Mouse (Mus musculus) midbrain, embryonic 11.5 days (tissue): ENCODE measurements around the gene Cd8b1. TPM values are rescaled to one million over a fixed set of nuclear protein-coding genes. Genes with fewer than 3 reads are reported as not detected.

Experiments
- ATAC-seq: fragments of 200-750 bp; cut with Nextera tagmentation; 2 replicates; pipeline ENCODE4 v1.8.0; 2017; ENCODE audit warnings: moderate TSS enrichment, moderate library complexity; ENCODE audit not compliant: low FRiP score
- DNase-seq: peaks from one replicate; pipeline ENCODE4 v3.0.0; 2015; ENCODE audit warnings: low spot score; ENCODE audit errors: missing footprints
- H3K27ac ChIP-seq: fragments of 300-500 bp; sonication (generic); 2 replicates; pipeline ENCODE4 v1.5.1; 2014; ENCODE audit warnings: low read depth, low read length
- H3K27me3 ChIP-seq: fragments of 300-500 bp; sonication (generic); 2 replicates; pipeline ENCODE4 v1.6.1; 2014; ENCODE audit warnings: mild to moderate bottlenecking, low read length, moderate library complexity, mixed read lengths; ENCODE audit not compliant: control insufficient read depth, insufficient read depth
- H3K36me3 ChIP-seq: fragments of 300-500 bp; sonication (generic); 2 replicates; pipeline ENCODE4 v1.6.1; 2014; ENCODE audit warnings: mild to moderate bottlenecking, low read length, moderate library complexity, mixed read lengths; ENCODE audit not compliant: control insufficient read depth, insufficient read depth
- H3K4me1 ChIP-seq: fragments of 300-500 bp; sonication (generic); 2 replicates; pipeline ENCODE4 v1.6.1; 2014; ENCODE audit warnings: low read length; ENCODE audit not compliant: control insufficient read depth, insufficient read depth
- H3K4me2 ChIP-seq: fragments of 300-500 bp; sonication (generic); 2 replicates; pipeline ENCODE4 v1.6.1; 2014; ENCODE audit warnings: mild to moderate bottlenecking, moderate library complexity
- H3K4me3 ChIP-seq: fragments of 300-500 bp; sonication (generic); 2 replicates; pipeline ENCODE4 v1.5.1; 2014; ENCODE audit warnings: low read depth, low read length
- H3K9ac ChIP-seq: fragments of 300-500 bp; sonication (generic); 2 replicates; pipeline ENCODE4 v1.6.1; 2014; ENCODE audit warnings: low read length
- H3K9me3 ChIP-seq: fragments of 300-500 bp; sonication (generic); 2 replicates; pipeline ENCODE4 v1.6.1; 2016; ENCODE audit warnings: low read length; ENCODE audit not compliant: control insufficient read depth
- WGBS: fragments of 180-500 bp; shearing (Covaris S2); extraction: QIAGEN DNeasy Blood & Tissue Kit; methylation state at CpG from one replicate; pipeline ENCODE4 v1.1.7; 2014; 5-methylcytosine and 5-hydroxymethylcytosine counted together
- polyA plus RNA-seq: library from polyadenylated mRNA; unstranded; fragments of >200 nt; fragmentation: Nextera tagmentation; extraction: Ambion mirVana; gene quantifications from 2 replicates; pipeline ENCODE4 v1.2.1, GENCODE M21; 2014

Cd8b1 gene
- polyA plus RNA-seq, result not detected in 2 replicates

- Histone ChIP-seq H3K9ac (no peak within 1 kb of the TSS), H3K27ac (no peak within 1 kb of the TSS), H3K4me3 (no peak within 1 kb of the TSS), H3K4me1 (no peaks in the 10 kb centered on the region), H3K9me3 (no peaks in the 10 kb centered on the region), H3K4me2 (no peak within 1 kb of the TSS), H3K36me3 (no peaks in the 10 kb centered on the region), H3K27me3 (no peaks in the 10 kb centered on the region)
- no peak for DNase-seq
- 89% methylated on average over 7 of the region's 7 CpGs for WGBS
- ATAC-seq, result no peak
Observed at GRCm38 (mm10) chr6:71322491-71322921, at the start of gene Cd8b1. TSS of gene Cd8b1 (plus strand) at chr6:71322788.

GRCm38 (mm10) chr6:71273715-71274114 is 48.9 kb upstream of the Cd8b1 start:
- DNase-seq (peak; percentile 21), ATAC-seq (no peak)
- no peaks in the 10 kb centered on the region for H3K36me3 ChIP-seq
- WGBS, result 97% methylated on average over 1 of the region's 1 CpGs
- H3K4me1 ChIP-seq, result peaks cover 3% of the 10 kb centered on the region; the same call in 1 of the 2 replicates
- no peaks in the 10 kb centered on the region for H3K9me3 ChIP-seq
- no peaks in the 10 kb centered on the region for H3K27me3 ChIP-seq
- H3K9ac ChIP-seq, result no peak overlapping the region
- H3K4me2 ChIP-seq, result no peak overlapping the region
- no peak overlapping the region for H3K4me3 ChIP-seq
- no peak overlapping the region for H3K27ac ChIP-seq

GRCm38 (mm10) chr6:71274621-71275020 is 48.0 kb upstream of the Cd8b1 start:
- WGBS, result 87% methylated on average over 1 of the region's 1 CpGs
- peak; percentile 61 for DNase-seq
- H3K4me3 ChIP-seq, result no peak overlapping the region
- no peaks in the 10 kb centered on the region for H3K9me3 ChIP-seq
- H3K4me1 ChIP-seq, result peaks cover 3% of the 10 kb centered on the region; the same call in 1 of the 2 replicates
- ATAC-seq, result no peak
- H3K4me2 ChIP-seq, result no peak overlapping the region
- no peak overlapping the region for H3K9ac ChIP-seq
- H3K27me3 ChIP-seq, result no peaks in the 10 kb centered on the region
- no peaks in the 10 kb centered on the region for H3K36me3 ChIP-seq
- H3K27ac ChIP-seq, result no peak overlapping the region

GRCm38 (mm10) chr6:71279418-71279817 is 43.2 kb upstream of the Cd8b1 start:
- Histone ChIP-seq H3K4me3 (no peak overlapping the region), H3K27ac (no peak overlapping the region), H3K27me3 (no peaks in the 10 kb centered on the region), H3K4me1 (no peaks in the 10 kb centered on the region), H3K9me3 (no peaks in the 10 kb centered on the region), H3K36me3 (peaks cover 4% of the 10 kb centered on the region; the same call in 1 of the 2 replicates), H3K4me2 (no peak overlapping the region), H3K9ac (no peak overlapping the region)
- DNase-seq, result peak; percentile 45
- ATAC-seq, result no peak
- 84% methylated on average over 1 of the region's 1 CpGs for WGBS

GRCm38 (mm10) chr6:71293509-71293908 is 29.1 kb upstream of the Cd8b1 start:
- 84% methylated on average over 14 of the region's 14 CpGs for WGBS
- Histone ChIP-seq H3K4me1 (no peaks in the 10 kb centered on the region), H3K27me3 (no peaks in the 10 kb centered on the region), H3K9ac (no peak overlapping the region), H3K4me3 (no peak overlapping the region), H3K4me2 (no peak overlapping the region), H3K27ac (no peak overlapping the region), H3K36me3 (no peaks in the 10 kb centered on the region), H3K9me3 (no peaks in the 10 kb centered on the region)
- no peak for ATAC-seq
- no peak for DNase-seq

- Histone ChIP-seq H3K27ac (no peak overlapping the region), H3K9me3 (no peaks in the 10 kb centered on the region), H3K4me2 (no peak overlapping the region), H3K27me3 (no peaks in the 10 kb centered on the region), H3K9ac (no peak overlapping the region), H3K4me1 (no peaks in the 10 kb centered on the region), H3K4me3 (no peak overlapping the region), H3K36me3 (no peaks in the 10 kb centered on the region)
- DNase-seq (no peak), ATAC-seq (no peak)
- WGBS, result 79% methylated on average over 6 of the region's 6 CpGs
Observed at GRCm38 (mm10) chr6:71295303-71295702, 27.3 kb upstream of the Cd8b1 start.

GRCm38 (mm10) chr6:71298051-71298450 is 24.5 kb upstream of the Cd8b1 start:
- no peaks in the 10 kb centered on the region for H3K27me3 ChIP-seq
- no peaks in the 10 kb centered on the region for H3K9me3 ChIP-seq
- H3K27ac ChIP-seq, result no peak overlapping the region
- H3K36me3 ChIP-seq, result no peaks in the 10 kb centered on the region
- no peaks in the 10 kb centered on the region for H3K4me1 ChIP-seq
- no peak overlapping the region for H3K4me3 ChIP-seq
- 69% methylated on average over 2 of the region's 2 CpGs for WGBS
- ATAC-seq (no peak), DNase-seq (no peak)
- no peak overlapping the region for H3K9ac ChIP-seq
- no peak overlapping the region for H3K4me2 ChIP-seq

- H3K27me3 ChIP-seq, result no peaks in the 10 kb centered on the region
- H3K36me3 ChIP-seq, result no peaks in the 10 kb centered on the region
- WGBS, result 31% methylated on average over 3 of the region's 3 CpGs
- no peak overlapping the region for H3K9ac ChIP-seq
- no peak overlapping the region for H3K4me2 ChIP-seq
- no peak overlapping the region for H3K27ac ChIP-seq
- no peak for ATAC-seq
- no peaks in the 10 kb centered on the region for H3K4me1 ChIP-seq
- peak; percentile 93 for DNase-seq
- H3K4me3 ChIP-seq, result no peak overlapping the region
- H3K9me3 ChIP-seq, result no peaks in the 10 kb centered on the region
Observed at GRCm38 (mm10) chr6:71298751-71299150, 23.8 kb upstream of the Cd8b1 start.

GRCm38 (mm10) chr6:71302097-71302731 is 20.4 kb upstream of the Cd8b1 start:
- no peaks in the 10 kb centered on the region for H3K27me3 ChIP-seq
- no peak overlapping the region for H3K27ac ChIP-seq
- DNase-seq (no peak), ATAC-seq (no peak)
- no peak overlapping the region for H3K9ac ChIP-seq
- H3K36me3 ChIP-seq, result no peaks in the 10 kb centered on the region
- H3K9me3 ChIP-seq, result no peaks in the 10 kb centered on the region
- WGBS, result 71% methylated on average over 6 of the region's 6 CpGs
- no peaks in the 10 kb centered on the region for H3K4me1 ChIP-seq
- no peak overlapping the region for H3K4me3 ChIP-seq
- no peak overlapping the region for H3K4me2 ChIP-seq
